Mouse (Mus musculus): ENCODE data around the gene Plet1. TPM values are rescaled to one million over a fixed set of nuclear protein-coding genes. Genes with fewer than 3 reads are reported as not detected.

The Plet1 gene
- total RNA-seq, 2 experiments from 2014 or later = not detected

GRCm38 (mm10) chr9:50533791-50534190, 39.5 kb downstream of the Plet1 start:
- no peak for DNase-seq (ENCODE audit: low spot score in 2 of 2)

GRCm38 (mm10) chr9:50535930-50536329, 41.6 kb downstream of the Plet1 start:
- DNase-seq (ENCODE audit: low spot score in 2 of 2) = no peak

DNA sequence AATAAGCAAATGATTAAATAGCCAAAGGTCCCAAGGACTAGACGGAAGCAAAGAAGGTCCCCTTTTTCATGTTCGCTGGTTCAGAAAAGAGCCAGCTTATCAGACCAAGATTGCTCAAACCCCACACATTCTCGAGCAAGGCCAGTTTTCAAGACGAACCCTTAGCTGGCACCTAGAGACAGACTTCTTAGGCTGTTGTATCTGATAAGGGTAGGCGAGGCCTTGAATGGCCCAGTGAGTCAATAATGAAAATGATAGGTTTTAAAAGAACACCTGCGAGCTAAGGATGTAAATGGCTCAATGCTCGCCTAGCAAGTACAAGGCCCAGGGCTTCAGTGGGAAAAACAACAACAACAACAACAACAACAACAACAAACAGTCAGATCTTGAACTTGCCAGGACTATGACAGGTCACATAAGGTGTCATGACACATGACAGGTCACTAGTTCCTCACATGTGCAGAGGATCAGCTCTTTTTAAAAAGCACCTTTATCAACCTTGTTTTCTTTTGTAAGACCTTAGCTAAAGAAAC, 42.3 kb downstream of the Plet1 start:
- no peak for DNase-seq (ENCODE audit: low spot score in 2 of 2)

DNA sequence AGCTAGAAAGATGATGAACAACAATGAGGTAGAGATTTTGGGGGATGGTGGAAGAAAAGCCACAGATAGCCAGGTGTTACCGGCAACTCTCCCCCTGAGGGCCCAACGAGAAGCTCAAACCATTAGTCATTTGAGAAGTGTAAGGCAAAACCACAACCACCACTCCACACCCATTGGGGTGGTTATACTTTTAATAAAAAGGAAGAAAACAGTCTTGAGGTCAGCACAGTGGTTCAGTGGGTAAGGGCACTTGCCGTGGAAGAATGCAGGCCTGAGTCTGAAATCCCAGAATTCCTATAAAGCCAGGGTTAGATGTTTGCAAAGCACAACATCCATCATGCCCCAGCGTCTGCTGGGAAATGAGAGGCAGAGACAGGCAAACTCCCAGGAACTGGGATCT, 43.0 kb downstream of the Plet1 start:
- DNase-seq (ENCODE audit: low spot score in 2 of 2) = no peak

DNA sequence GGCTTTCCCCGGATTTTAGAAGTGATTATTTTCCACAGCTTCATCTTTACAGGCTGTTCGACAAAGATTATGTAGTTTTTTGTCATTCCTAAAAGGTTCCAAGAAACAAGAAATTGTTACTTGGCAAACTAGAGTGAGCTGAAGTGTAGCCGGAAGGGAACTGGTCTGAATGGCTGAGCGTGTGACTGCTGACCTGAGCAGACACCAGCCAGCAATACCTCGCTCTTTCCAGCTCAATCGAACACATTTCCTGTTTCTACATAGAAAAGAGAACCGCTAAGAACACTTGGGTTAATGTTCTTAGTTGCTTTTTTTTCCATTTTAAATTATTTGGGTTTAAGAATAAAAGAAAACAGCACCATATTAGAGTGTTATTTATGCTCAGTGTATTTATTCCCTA, 45.8 kb downstream of the Plet1 start:
- no peak for DNase-seq (ENCODE audit: low spot score in 2 of 2)

DNA sequence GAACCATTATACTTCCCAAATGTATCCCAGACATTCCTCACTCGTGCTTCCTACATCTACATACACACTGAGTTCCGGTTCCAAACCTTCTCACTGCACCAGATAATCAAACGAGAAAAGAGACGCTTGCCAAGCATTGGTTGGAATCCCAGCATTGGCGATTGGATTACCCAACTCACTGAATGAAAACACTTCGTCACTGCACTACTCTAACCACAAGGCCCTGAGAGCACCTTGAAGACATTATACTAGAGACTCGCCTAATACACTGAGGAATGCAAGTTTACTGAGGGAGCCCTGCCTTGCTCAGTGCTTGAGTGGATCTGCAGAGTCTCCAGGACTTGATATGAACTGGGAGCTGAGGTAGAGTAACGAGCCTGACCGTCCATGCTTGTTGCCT, 48.1 kb downstream of the Plet1 start:
- DNase-seq (ENCODE audit: low spot score in 2 of 2) = no peak

- DNase-seq (ENCODE audit: low spot score in 2 of 2) = no peak
These were observed 53.6 kb downstream of the Plet1 start for GRCm38 (mm10) chr9:50547859-50548478.

DNA sequence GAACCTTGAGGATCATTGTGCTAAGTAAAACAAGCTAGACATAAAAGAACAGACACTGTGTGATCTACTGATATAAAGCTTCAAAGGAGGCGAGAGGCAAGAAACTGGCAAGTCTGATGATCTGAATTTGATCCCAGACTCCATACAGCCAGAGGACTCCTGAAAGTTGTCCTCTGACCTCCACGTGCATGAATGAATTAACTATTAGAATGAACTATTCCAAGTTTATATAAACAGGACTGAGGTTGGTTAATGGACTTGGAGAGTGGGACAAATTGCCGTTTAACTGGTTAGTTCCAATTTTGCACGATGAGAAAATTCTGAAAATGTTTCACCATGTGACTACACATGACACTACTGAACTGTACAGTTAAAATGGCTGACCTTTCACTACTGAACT, 54.6 kb downstream of the Plet1 start:
- no peak for DNase-seq (ENCODE audit: low spot score in 2 of 2)

- DNase-seq (ENCODE audit: low spot score in 2 of 2) = no peak
These were observed 57.9 kb downstream of the Plet1 start for GRCm38 (mm10) chr9:50552206-50552605.

- no peak for DNase-seq (ENCODE audit: low spot score in 2 of 2)
These were observed 59.2 kb downstream of the Plet1 start for GRCm38 (mm10) chr9:50553547-50553946.

DNA sequence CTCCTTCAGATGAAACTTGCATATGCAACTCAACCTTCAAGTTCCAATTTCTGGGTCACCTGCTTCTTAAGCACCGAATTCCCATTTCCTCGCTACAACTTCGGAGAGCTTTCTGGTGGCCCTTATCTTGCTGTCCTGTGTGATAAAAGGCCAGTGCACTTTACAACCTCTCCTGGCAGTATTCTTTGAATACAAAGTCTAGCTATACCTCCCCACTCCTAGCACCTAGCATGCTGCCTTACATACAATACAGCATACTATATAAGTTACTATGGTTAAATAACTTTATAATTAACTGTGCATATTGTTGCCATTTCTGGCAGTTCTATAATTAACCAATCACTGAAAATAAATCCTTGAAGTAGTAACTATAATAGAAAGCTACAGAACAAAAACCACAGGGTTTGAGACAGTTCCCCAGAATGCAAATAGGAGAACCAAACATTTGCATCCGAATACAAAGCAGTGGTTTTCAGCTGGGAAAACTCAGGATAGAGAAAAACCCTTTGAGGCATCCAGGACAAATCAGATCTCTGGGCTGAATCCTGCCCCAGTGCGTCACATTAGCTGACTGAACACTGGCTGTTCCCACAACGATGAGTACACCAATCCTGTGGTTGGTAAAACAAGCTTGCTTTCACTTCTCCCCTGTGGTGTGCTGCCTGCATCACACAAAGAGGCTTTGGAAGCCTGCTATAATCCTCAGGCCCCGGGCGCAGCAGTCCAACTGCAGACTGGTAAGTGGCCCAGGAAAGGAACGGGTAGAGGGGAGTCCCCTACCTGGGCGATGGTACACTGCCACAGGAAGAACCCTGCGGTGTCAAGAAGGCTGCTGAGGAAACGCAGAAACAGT, 60.1 kb downstream of the Plet1 start, which contains the start of gene Il18:
Gene Il18 (plus strand): TSS at position 587 of the 853 bp plus-strand sequence.
- DNase-seq (ENCODE audit: low spot score in 2 of 2) = peak; percentile 57 to 62

- DNase-seq (ENCODE audit: low spot score in 2 of 2) = no peak
These were observed 60.7 kb downstream of the Plet1 start, which contains the start of gene Bco2 for GRCm38 (mm10) chr9:50555094-50555446. Gene Bco2 (minus strand): TSS chr9:50555181.

Other genes starting within 250 kb of the Plet1 start
- gene Rpl10-ps3, start 149.6 kb upstream of the Plet1 start, total RNA-seq (2021) = 100 to 1,000 TPM; 362 to 376 TPM
- 10 to 100 TPM; 24.9 to 27.4 TPM for gene Pts, start 34.2 kb downstream of the Plet1 start, total RNA-seq (2021)
- gene Il18, start 60.3 kb downstream of the Plet1 start, total RNA-seq (2021) = 10 to 100 TPM; 23.2 to 23.6 TPM
- gene Bco2, start 60.7 kb downstream of the Plet1 start, total RNA-seq (2021) = 1 to 10 TPM; 3.0 to 3.7 TPM
- gene Tex12, start 66.8 kb downstream of the Plet1 start, total RNA-seq (2021) = not detected
- gene Sdhd, start 109.3 kb downstream of the Plet1 start, total RNA-seq (2021) = 100 to 1,000 TPM; 104 to 118 TPM
- gene Timm8b, start 109.4 kb downstream of the Plet1 start, total RNA-seq (2021) = 100 to 1,000 TPM; 210 to 212 TPM
- gene Pih1d2, start 122.8 kb downstream of the Plet1 start, total RNA-seq (2021) = 1 to 10 TPM; 2.6 to 4.1 TPM
- gene Nkapd1, start 122.9 kb downstream of the Plet1 start, total RNA-seq (2021) = 10 to 100 TPM; 16.5 to 21.5 TPM
- gene Dlat, start 165.3 kb downstream of the Plet1 start, total RNA-seq (2021) = 100 to 1,000 TPM; 107 to 121 TPM
- gene Dixdc1, start 245.0 kb downstream of the Plet1 start, total RNA-seq (2021) = 10 to 100 TPM; 67.9 to 79.3 TPM

Measured in left cerebral cortex, adult 18-20 months (tissue).